Mouse (Mus musculus): ENCODE measurements at regions not wholly inside any gene's neighbourhood (a gene's known extent, or its start where the extent isn't known, plus 50 kb on each side); places are given as distances from the start of the nearest gene placed in this dataset.

GRCm38 (mm10) chr15:69246190-69246966 lies 2745.7 kb upstream of the Lrrc6 start:
- peak; percentile 71 for ATAC-seq (ENCODE audit: low FRiP score)
- no peak overlapping the region for H3K9ac ChIP-seq
- H3K27ac ChIP-seq, result no peak overlapping the region
- 38% methylated on average over 3 of the region's 3 CpGs for WGBS
- H3K4me3 ChIP-seq, result no peak overlapping the region
- no peaks in the 10 kb centered on the region for H3K36me3 ChIP-seq
- no peak overlapping the region for H3K4me2 ChIP-seq
- H3K4me1 ChIP-seq (replicated peaks), result no peaks in the 10 kb centered on the region
- no peaks in the 10 kb centered on the region for H3K27me3 ChIP-seq
- no peaks in the 10 kb centered on the region for H3K9me3 ChIP-seq

- H3K27me3 ChIP-seq, result no peaks in the 10 kb centered on the region
- no peaks in the 10 kb centered on the region for H3K9me3 ChIP-seq
- ATAC-seq (ENCODE audit: low FRiP score), result no peak
- no peaks in the 10 kb centered on the region for H3K4me1 ChIP-seq (replicated peaks)
- H3K27ac ChIP-seq, result no peak overlapping the region
- H3K4me3 ChIP-seq, result no peak overlapping the region
- H3K9ac ChIP-seq, result no peak overlapping the region
- no peak overlapping the region for H3K4me2 ChIP-seq
- no peaks in the 10 kb centered on the region for H3K36me3 ChIP-seq
- WGBS, result 96% methylated on average over 1 of the region's 1 CpGs
Measured at GRCm38 (mm10) chr15:69235271-69235670, 2734.6 kb upstream of the Lrrc6 start.

- no peak overlapping the region for H3K4me2 ChIP-seq
- no peak for ATAC-seq (ENCODE audit: low FRiP score)
- no peak overlapping the region for H3K9ac ChIP-seq
- no peaks in the 10 kb centered on the region for H3K36me3 ChIP-seq
- 76% methylated on average over 6 of the region's 6 CpGs for WGBS
- no peaks in the 10 kb centered on the region for H3K9me3 ChIP-seq
- H3K4me3 ChIP-seq, result no peak overlapping the region
- H3K27ac ChIP-seq, result no peak overlapping the region
- no peaks in the 10 kb centered on the region for H3K27me3 ChIP-seq
- H3K4me1 ChIP-seq (replicated peaks), result no peaks in the 10 kb centered on the region
Measured at GRCm38 (mm10) chr15:69224619-69225587, 2724.2 kb upstream of the Lrrc6 start.

- no peak for ATAC-seq (ENCODE audit: low FRiP score)
- H3K27ac ChIP-seq, result no peak overlapping the region
- no peaks in the 10 kb centered on the region for H3K9me3 ChIP-seq
- no peak overlapping the region for H3K4me2 ChIP-seq
- no peaks in the 10 kb centered on the region for H3K36me3 ChIP-seq
- H3K9ac ChIP-seq, result no peak overlapping the region
- H3K4me3 ChIP-seq, result no peak overlapping the region
- no peaks in the 10 kb centered on the region for H3K4me1 ChIP-seq (replicated peaks)
- no peaks in the 10 kb centered on the region for H3K27me3 ChIP-seq
Measured at GRCm38 (mm10) chr15:69223411-69223810, 2722.7 kb upstream of the Lrrc6 start.

- no peak overlapping the region for H3K9ac ChIP-seq
- no peaks in the 10 kb centered on the region for H3K27me3 ChIP-seq
- H3K4me1 ChIP-seq (replicated peaks), result no peaks in the 10 kb centered on the region
- H3K4me2 ChIP-seq, result no peak overlapping the region
- WGBS, result 86% methylated on average over 1 of the region's 1 CpGs
- H3K9me3 ChIP-seq, result no peaks in the 10 kb centered on the region
- H3K36me3 ChIP-seq, result no peaks in the 10 kb centered on the region
- no peak overlapping the region for H3K4me3 ChIP-seq
- H3K27ac ChIP-seq, result no peak overlapping the region
- no peak for ATAC-seq (ENCODE audit: low FRiP score)
Measured at GRCm38 (mm10) chr15:69222391-69222790, 2721.7 kb upstream of the Lrrc6 start.

All from hindbrain, embryonic 13.5 days (tissue).